ENCODE assay signal across 15 mouse cellular contexts in genomic region chr7:82264119-82264518, GRCm38 (mm10).
DNase-seq lines count a peak whose midpoint lies in the region; ATAC-seq and TF ChIP-seq lines count a peak whose summit lies in the region.
"Had no signal": no experiment of that assay in that cellular context is flagged by ENCODE, and none has a peak within 500 bp of the region (broad histone marks: within the 10 kb centered on the region; RNA-seq: fewer than 3 reads in every experiment).

No protein-coding gene starts in this region.

- 72% methylated on average over 2 of the region's 2 CpGs for WGBS in neural tube, embryonic 14.5 days
- 60% methylated on average over 2 of the region's 2 CpGs for WGBS in kidney, embryonic 15.5 days
- WGBS in lung, embryonic 14.5 days = 54% methylated on average over 2 of the region's 2 CpGs
- 64% methylated on average over 2 of the region's 2 CpGs for WGBS in stomach, embryonic 16.5 days

- H3K27ac ChIP-seq in neural tube, embryonic 14.5 days (ENCODE audit: low read depth, low read length) = no peak overlapping the region
- H3K27ac ChIP-seq in kidney, embryonic 15.5 days = no peak overlapping the region
- H3K27ac ChIP-seq in lung, embryonic 14.5 days (ENCODE audit: low read depth) = no peak overlapping the region
- H3K27ac ChIP-seq in stomach, embryonic 16.5 days (ENCODE audit: low read length) = no peak overlapping the region
- H3K27ac ChIP-seq: embryonic facial prominence, embryonic 12.5 days; forebrain, embryonic 10.5 days; intestine, embryonic 15.5 days; left cerebral cortex, adult 2 months had no signal

- no peak overlapping the region for H3K9ac ChIP-seq in neural tube, embryonic 14.5 days (replicated peaks; ENCODE audit: low read depth, low read length)
- H3K9ac ChIP-seq in kidney, embryonic 15.5 days = no peak overlapping the region
- H3K9ac ChIP-seq in lung, embryonic 14.5 days = no peak overlapping the region
- H3K9ac ChIP-seq in stomach, embryonic 16.5 days (ENCODE audit: low read length) = no peak overlapping the region
- H3K9ac ChIP-seq: embryonic facial prominence, embryonic 12.5 days; intestine, embryonic 15.5 days had no signal

- H3K4me1 ChIP-seq in neural tube, embryonic 14.5 days (ENCODE audit: control insufficient read depth, insufficient read depth, low read length) = no peaks in the 10 kb centered on the region
- H3K4me1 ChIP-seq in kidney, embryonic 15.5 days = peaks cover 4% of the 10 kb centered on the region; the same call in 1 of the 2 replicates
- no peaks in the 10 kb centered on the region for H3K4me1 ChIP-seq in lung, embryonic 14.5 days (ENCODE audit: insufficient read depth)
- no peaks in the 10 kb centered on the region for H3K4me1 ChIP-seq in stomach, embryonic 16.5 days (ENCODE audit: control insufficient read depth, insufficient read depth, low read length)
- H3K4me1 ChIP-seq: forebrain, embryonic 10.5 days; intestine, embryonic 15.5 days had no signal

- no peak for DNase-seq in neural tube, embryonic 10.5 days (ENCODE audit: extremely low spot score, low spot score)
- peak; percentile 47 for DNase-seq in lung, embryonic 14.5 days
- DNase-seq in spleen, postnatal 4 days (ENCODE audit: low spot score in 2 of 2) = no peak
- DNase-seq in embryo, embryonic 9.5 days (ENCODE audit: extremely low spot score) = no peak
- no peak for DNase-seq in heart, postnatal 36 days
- DNase-seq: cerebellum, adult 8-10 months; heart, postnatal 4 days; liver had no signal

- H3K4me2 ChIP-seq in neural tube, embryonic 14.5 days (ENCODE audit: low read depth, low read length) = no peak overlapping the region
- no peak overlapping the region for H3K4me2 ChIP-seq in kidney, embryonic 15.5 days
- H3K4me2 ChIP-seq in lung, embryonic 14.5 days = no peak overlapping the region
- H3K4me2 ChIP-seq in stomach, embryonic 16.5 days (ENCODE audit: low read depth, low read length) = no peak overlapping the region
- H3K4me2 ChIP-seq: embryonic facial prominence, embryonic 12.5 days; intestine, embryonic 15.5 days had no signal

- no peaks in the 10 kb centered on the region for H3K27me3 ChIP-seq in neural tube, embryonic 14.5 days (ENCODE audit: control insufficient read depth, insufficient read depth, low read length)
- H3K27me3 ChIP-seq in kidney, embryonic 15.5 days = no peaks in the 10 kb centered on the region
- H3K27me3 ChIP-seq in lung, embryonic 14.5 days (ENCODE audit: insufficient read depth, low read length) = no peaks in the 10 kb centered on the region
- no peaks in the 10 kb centered on the region for H3K27me3 ChIP-seq in stomach, embryonic 16.5 days (ENCODE audit: control insufficient read depth, insufficient read depth, low read length)
- H3K27me3 ChIP-seq: embryonic facial prominence, embryonic 12.5 days; intestine, embryonic 15.5 days had no signal

- TF ChIP-seq CTCF in lung, embryonic 14.5 days (IDR thresholded peaks at IDR 0.05; ENCODE audit: low read depth) = no peak

- H3K4me3 ChIP-seq in neural tube, embryonic 14.5 days (ENCODE audit: low read depth, low read length) = no peak overlapping the region
- no peak overlapping the region for H3K4me3 ChIP-seq in kidney, embryonic 15.5 days (replicated peaks)
- no peak overlapping the region for H3K4me3 ChIP-seq in lung, embryonic 14.5 days (ENCODE audit: low read depth, low read length)
- H3K4me3 ChIP-seq in stomach, embryonic 16.5 days (replicated peaks; ENCODE audit: low read length) = no peak overlapping the region
- H3K4me3 ChIP-seq: embryonic facial prominence, embryonic 12.5 days; forebrain, embryonic 10.5 days; intestine, embryonic 15.5 days; left cerebral cortex, adult 2 months had no signal

- ATAC-seq in neural tube, embryonic 14.5 days (ENCODE audit: low read depth) = peak; percentile 14; the same call in 1 of the 2 replicates
- ATAC-seq in kidney, embryonic 15.5 days (replicated peaks; ENCODE audit: low FRiP score) = peak; percentile 27; the same call in 1 of the 2 replicates
- ATAC-seq in lung, embryonic 14.5 days (ENCODE audit: insufficient read depth) = peak; percentile 47; the same call in 1 of the 2 replicates
- peak; percentile 71; the same call in 1 of the 2 replicates for ATAC-seq in stomach, embryonic 16.5 days (ENCODE audit: insufficient read depth, low FRiP score)
- ATAC-seq: intestine, embryonic 15.5 days had no signal

- H3K36me3 ChIP-seq in neural tube, embryonic 14.5 days (ENCODE audit: control insufficient read depth, insufficient read depth, low read length) = no peaks in the 10 kb centered on the region
- H3K36me3 ChIP-seq in kidney, embryonic 15.5 days = no peaks in the 10 kb centered on the region
- no peaks in the 10 kb centered on the region for H3K36me3 ChIP-seq in lung, embryonic 14.5 days (ENCODE audit: insufficient read depth)
- H3K36me3 ChIP-seq in stomach, embryonic 16.5 days (ENCODE audit: control insufficient read depth, insufficient read depth, low read length) = no peaks in the 10 kb centered on the region
- H3K36me3 ChIP-seq: embryonic facial prominence, embryonic 12.5 days; forebrain, embryonic 10.5 days; intestine, embryonic 15.5 days had no signal

- intact Hi-C loops in heart, postnatal 36 days (cut with DNase I) = loop anchor here (10.0 kb wide), 1 partner anchor 469 kb away; no protein-coding TSS in a partner anchor

- H3K9me3 ChIP-seq in neural tube, embryonic 14.5 days (ENCODE audit: control insufficient read depth, low read length) = no peaks in the 10 kb centered on the region
- no peaks in the 10 kb centered on the region for H3K9me3 ChIP-seq in kidney, embryonic 15.5 days (replicated peaks)
- no peaks in the 10 kb centered on the region for H3K9me3 ChIP-seq in lung, embryonic 14.5 days (ENCODE audit: low read depth, low read length)
- no peaks in the 10 kb centered on the region for H3K9me3 ChIP-seq in stomach, embryonic 16.5 days (replicated peaks; ENCODE audit: control insufficient read depth, low read length)
- H3K9me3 ChIP-seq: embryonic facial prominence, embryonic 12.5 days; forebrain, embryonic 10.5 days; intestine, embryonic 15.5 days had no signal

Comparison
In these comparisons a context has a peak if more than half of its experiments do, and no peak if none do; other contexts are left out.
1. ATAC-seq: peak in every context shown above with its lines; median percentile 71 in stomach, embryonic 16.5 days; 47 in lung, embryonic 14.5 days; 27 in kidney, embryonic 15.5 days; 14 in neural tube, embryonic 14.5 days.